Mouse (Mus musculus): ENCODE results near the gene Cacna1h.

The Cacna1h gene

DNA sequence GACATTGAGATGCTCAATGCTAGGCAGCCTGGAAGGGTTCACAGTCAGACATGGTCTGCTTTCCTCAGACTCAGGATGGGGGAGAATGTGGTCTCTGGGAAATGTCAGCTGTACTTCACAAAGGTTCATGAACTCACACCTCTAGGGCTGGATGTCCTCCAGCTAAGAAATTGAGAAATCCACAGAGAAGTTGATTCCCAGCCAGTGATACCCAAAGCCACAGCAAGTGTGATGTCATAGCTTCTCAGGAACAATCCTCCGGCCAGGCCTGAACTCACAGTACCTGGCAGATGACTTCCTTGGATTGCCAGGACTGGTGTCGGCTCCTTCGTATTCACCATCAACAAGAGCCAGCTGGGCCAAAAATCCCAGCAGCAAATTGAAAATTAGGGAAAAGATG, 12.3 kb upstream of the Cacna1h start:
- DNase-seq (ENCODE audit: low spot score in 2 of 2), result no peak

DNA sequence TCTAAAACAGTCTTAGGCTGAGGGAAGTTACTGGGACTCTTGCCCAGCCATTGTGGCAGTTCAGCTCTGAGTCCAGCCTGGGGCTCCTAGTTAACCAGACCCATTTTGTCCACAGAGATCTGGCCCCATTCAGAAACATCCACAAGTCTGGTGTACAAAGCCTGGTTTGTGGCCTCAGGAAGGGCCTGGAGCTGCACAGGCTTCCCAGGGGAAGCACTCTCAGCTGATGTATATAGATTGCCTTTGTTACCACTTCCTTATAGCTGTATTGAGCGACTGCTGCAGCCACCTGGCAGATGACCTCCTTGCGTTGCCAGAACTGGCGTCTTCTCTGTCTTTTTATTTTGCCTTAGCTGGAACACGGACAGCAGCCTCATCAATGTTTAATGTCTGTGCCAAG, 11.5 kb upstream of the Cacna1h start:
- no peak for DNase-seq (ENCODE audit: low spot score in 2 of 2)

DNA sequence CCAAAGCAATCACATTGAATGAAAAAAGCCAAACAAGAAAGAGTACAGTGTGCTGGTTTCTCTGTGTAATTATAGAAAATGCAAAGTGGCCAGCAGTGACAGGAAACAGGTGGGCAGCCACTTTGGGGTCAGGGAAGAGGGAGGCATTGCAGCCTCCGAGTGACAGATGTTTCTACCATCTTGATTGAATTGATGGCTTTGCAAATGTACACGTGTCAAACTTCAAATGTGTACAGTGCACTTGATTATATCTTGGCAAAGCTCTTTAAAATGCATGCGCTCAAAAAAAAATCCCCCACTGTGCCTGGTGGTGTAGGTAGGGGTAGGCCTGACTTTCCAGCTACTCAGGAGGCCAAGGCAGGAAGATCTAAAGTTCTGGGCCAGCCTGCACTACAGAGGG, 9.3 kb upstream of the Cacna1h start:
- no peak for DNase-seq (ENCODE audit: low spot score in 2 of 2)

DNA sequence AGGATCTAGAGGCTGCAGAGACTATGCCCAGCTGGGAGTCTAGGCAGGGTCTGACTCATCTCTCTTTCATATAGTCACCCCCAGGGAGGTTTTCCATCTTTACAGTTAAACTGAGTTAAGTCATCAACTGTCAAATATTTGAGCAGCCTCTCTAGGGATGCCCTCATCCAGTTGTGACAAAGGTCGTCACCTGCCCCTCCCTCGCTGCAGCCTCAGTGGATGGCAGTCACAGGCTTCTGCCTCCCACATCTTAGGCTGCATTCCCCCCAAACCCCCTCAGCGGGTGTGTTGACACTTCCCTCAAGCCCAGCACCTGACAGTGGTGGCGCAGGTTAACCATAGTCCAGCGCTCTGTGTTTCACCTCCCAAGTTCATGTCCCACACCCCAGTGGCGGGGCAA, 7.8 kb upstream of the Cacna1h start:
- no peak for DNase-seq (ENCODE audit: low spot score in 2 of 2)

DNA sequence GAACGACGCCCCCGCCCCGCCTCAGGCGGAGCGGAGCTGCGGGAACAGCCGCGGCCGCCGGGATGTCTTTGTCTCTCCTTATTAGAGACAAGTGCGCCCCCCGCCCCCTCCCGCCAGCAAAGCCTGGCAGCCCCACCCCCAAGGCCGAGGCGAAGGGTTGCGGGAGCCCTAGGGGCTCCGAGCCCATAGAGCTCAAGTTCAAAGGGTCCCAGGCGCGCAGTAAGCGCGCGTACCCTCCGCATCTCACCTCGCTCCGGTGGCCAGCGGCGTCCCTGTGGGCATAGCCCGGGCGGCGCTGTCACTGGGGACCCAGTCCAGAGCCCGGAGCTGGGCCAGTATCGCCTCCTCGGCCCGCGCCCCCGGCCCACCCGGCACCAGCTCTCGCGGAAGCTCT, 363 bp downstream of the Cacna1h start:
- DNase-seq (ENCODE audit: low spot score in 2 of 2), result no peak

DNA sequence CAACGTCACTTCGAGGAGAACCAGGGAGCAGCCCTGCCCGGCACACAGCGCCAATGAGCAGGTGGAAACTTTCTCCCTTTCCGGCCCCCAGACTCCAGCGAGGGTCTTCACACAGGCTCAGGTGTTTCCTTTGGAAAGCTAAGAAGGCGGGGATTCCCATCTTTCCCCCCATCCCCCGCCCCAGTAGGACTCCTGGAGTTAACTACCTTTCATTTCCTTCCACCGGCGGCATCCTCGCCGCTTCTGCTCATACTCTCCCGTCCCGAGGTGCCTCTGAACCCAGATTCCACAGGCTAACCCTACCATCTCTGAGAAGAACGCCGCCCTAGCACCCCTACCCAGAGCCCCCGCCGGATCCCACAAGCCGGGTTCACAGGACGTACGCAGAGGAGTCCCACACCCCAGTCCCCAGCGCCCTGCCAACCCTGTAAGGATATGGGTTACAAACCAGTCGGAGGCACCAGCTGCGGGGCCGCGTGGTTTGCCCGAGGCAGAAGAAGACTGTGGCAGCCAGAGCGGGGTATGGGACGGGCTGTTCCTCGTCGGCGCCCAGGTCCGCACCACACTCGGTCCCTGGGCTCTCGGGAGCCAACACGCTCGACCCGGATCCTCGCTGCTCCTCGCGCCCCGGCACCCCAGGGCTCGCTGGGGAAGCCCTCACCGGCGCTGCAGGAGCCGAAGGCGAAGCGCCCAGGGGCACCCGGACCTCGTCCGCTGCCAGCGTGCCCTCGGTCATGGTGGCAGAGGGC, 976 bp downstream of the Cacna1h start:
- no peak for DNase-seq (ENCODE audit: low spot score in 2 of 2)

DNA sequence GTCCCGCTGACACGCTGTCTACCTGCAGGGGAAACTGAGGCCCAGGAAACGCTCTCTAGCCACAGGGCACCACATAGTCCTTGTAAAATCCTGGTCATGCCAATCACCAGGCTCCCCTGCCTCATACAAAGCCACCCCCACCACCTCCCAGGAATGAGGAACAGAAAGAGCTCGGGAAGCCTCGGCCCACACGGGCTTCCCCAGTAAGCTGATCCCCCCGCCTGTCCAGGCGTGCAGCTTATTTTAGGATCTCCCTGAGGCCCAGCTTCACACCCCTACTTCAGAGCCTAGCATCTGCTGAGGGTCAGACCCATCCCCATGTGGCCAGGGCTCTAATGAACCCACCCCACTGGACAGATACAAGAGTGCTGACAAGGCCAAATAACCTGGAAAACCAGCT, 3.0 kb downstream of the Cacna1h start:
- DNase-seq (ENCODE audit: low spot score in 2 of 2), result no peak

DNA sequence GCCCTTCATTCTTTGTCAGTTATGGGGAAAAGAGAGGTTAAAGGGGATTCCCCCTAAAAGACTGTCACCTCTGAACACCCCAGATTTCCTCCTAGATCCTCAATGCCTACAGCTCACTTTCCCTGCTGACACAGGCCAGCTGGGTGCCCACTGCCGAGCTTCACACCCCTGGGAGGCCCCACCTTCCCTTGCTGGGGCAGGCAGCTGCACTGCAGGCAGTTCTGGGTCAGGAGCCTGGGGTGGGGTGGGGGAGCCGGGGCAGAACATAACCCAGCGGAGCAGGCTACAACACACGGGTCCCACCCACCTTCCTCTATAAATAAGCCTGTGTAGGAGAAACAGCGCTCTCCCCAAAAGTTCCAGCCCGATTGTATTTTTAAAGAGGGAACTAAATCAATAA, 3.7 kb downstream of the Cacna1h start:
- no peak for DNase-seq (ENCODE audit: low spot score in 2 of 2)

DNA sequence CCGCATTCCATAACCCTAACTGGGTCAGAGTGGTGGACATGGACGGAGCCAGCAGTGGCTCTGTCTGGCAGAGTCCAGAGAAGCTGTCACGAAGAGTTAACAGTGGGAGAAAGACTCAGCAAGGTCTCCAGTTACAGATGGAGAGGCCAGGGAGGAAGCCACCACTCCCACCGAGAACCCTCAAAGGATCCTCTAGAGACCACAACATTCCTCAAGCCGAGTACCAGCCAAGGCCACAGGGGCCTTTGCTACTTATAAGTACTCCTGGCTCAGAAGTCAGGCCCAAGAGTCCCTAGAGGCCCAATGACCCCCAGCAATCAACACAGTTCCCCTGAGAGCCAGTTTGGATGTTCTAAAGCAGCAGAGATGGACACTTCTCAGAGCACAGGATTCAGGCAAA, 4.3 kb downstream of the Cacna1h start:
- DNase-seq (ENCODE audit: low spot score in 2 of 2), result no peak

DNA sequence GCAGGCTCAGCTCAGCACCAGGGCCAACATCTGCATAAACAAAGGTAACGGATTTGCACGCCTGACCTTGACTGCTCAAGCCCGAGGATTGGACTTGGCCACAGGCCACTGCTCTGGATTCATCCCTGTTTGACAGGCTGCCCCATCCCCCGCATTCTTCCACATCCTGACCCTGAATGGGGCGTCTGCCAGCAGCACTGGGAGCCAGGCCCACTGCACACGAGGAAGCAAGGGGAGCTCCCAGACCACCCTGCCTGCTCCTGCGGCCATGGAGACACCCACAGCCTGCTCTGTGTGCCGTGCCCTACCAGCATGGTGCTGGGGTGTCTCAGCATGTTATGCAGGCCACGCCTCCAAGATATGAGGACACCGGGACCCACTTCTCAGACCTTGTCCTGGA, 6.1 kb downstream of the Cacna1h start:
- no peak for DNase-seq (ENCODE audit: low spot score in 2 of 2)

DNA sequence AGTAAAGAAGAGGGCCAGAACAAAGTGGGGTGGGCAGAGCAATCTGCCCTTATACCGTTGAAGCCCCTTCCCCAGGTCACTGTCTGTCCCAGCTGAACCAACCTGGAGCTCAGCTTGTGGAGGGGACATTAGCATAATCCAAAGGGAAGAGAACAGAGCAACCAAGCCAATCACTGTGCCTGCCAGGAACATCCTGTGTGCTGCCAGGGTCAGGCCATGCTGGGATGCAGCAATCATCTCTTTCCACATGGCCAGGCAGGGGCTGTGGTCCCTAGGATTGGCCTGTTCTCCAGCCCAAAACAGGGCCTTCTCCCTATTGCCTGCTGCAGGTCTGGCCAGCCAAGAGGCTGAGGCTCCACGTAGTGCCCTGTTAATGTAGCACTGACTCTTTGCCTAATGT, 7.6 kb downstream of the Cacna1h start:
- DNase-seq (ENCODE audit: low spot score in 2 of 2), result no peak

DNA sequence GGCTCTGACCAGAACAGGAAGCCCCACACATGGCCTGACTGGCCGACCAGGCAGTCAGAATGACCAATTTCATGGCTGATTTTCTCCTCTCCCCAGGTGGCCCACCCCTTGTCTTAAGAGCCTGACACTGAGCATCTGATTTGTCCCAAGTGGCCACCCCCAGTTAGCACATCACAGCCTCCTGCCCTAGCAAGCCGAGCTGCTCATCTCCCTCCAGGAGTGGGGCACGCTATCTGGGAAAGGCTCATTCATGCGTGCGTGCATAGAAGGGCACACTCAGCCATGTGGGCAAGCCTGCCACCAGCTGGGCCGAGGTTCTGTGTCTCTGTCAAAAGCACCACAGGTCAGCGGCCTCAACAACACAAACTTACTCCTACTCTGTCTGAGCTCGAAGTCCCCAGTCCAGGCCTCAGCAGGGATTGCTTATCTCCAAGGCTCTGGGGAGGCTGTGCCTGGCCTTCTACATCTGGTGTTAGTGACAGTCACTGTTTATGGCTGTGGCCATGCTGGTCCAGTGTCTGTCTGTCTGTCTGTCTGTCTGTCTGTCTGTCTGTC, 9.0 kb downstream of the Cacna1h start:
- no peak for DNase-seq (ENCODE audit: low spot score in 2 of 2)

DNA sequence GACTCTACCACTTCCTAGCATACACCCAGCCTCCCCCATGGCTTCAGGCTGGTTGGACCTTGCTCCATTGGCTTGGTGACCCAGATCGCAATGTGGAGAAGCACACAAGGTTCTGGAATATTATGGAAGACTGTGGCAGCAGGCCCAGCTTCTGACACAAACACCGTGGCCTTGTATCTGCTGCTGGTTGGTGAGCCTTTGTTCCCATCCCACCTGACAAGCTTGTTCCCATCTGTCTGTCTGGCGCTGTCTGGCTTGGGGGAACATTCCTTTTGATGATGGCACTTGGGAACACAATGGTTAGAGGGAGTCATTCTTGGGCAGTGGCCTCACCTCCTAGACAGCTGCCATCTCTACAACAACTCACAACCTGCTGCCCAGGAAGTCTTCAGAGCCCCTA, 12.6 kb downstream of the Cacna1h start:
- no peak for DNase-seq (ENCODE audit: low spot score in 2 of 2)

DNA sequence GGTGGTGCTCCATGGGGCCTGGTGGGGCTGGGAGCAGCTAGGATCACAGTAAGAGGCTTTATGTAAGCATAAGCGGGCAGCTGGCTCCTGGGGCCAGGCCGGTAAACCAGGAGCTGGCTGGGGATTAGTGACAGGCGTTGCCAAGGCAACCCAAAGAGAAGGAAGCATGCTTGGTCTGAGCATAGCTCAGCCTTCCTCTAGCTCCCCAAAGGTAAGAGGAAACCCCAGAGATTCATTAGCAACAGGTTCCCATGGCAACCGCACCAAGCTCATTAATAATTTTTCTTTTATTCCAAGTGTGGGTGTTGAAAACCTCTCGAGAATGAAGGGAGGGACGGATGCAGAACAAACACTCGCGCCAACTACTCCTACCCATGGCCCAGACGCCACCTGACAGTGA, 14.7 kb downstream of the Cacna1h start:
- DNase-seq (ENCODE audit: low spot score in 2 of 2), result no peak

DNA sequence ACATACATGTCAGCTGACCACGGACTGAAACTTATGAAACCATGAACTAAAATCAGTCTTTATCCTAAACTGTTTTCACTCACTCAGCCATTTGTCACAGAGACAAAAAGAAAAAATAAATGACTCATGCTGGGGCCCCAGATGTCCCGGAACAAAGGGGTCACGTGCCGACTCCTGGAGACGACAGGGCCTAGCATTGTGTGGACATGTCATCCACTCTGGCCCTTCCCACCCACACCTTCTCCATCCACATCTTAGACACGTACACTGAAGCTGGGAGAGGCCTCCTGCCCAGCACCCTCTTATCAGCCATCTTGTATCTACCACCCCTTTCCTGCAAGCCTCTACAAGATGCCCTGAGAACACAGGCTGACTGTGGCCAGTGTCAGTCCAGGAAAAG, 15.6 kb downstream of the Cacna1h start:
- DNase-seq (ENCODE audit: low spot score in 2 of 2), result no peak

DNA sequence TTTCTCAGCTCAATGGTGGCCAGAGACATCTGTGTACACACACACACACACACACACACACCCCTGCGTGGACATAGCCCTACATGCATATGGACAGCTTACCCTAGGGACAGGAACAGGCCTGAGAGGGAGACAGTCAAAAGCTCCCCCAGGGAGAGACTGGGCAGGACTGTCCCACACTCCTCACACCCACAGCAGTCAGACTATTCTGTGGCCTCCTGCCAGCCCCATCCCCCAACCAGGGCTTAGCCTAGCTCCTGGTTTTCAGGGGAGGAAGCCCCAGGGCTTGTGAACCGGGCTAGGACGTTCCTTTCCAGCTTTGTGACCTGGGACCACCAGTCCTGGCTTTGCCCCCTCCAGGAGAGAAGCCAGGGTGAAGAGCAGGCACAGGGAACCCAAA, 17.4 kb downstream of the Cacna1h start:
- no peak for DNase-seq (ENCODE audit: low spot score in 2 of 2)

DNA sequence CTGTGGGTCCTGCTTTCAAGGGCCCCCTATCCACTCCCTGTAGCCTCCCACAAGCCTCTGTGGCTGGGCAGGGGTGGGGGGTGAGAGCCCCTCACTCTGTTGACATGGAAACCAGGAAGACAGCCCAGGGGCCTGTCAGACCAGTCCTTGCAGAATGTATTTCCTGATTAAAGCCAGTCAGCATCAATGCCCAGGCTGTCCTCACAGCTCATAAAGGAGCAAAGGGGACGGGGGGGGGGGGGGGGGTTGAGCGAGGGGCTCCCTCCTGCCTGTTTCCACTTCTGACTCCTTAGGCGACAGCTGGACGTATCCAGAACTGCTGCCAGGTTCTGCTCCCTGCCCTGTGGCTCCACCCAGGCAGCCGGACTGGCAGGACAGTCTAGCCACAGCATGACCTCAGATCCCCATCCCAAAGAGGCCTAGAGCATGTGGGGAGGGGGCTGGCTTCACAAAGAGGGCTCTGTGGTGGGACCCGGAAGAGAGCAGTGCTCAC, 18.1 kb downstream of the Cacna1h start:
- DNase-seq (ENCODE audit: low spot score in 2 of 2), result no peak

DNA sequence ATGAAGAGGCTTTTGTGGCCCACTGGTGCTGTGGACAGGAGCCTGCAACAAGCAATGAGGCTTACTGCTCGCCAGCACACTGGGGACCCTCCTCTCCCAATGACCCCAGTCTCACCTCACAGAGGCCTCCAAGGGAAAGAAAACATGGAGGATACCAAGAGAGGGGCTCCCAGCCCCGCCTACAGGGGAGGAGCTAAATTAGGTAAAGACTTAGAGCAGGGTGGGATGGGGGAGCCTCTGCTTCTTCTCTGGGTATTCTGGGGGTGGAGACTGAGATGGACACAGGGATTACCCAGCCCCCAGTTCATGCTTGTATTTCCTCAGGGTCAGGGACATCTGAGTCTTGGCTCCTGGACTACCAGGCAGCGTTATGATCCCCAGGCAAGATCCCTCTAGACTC, 18.7 kb downstream of the Cacna1h start:
- no peak for DNase-seq (ENCODE audit: low spot score in 2 of 2)

DNA sequence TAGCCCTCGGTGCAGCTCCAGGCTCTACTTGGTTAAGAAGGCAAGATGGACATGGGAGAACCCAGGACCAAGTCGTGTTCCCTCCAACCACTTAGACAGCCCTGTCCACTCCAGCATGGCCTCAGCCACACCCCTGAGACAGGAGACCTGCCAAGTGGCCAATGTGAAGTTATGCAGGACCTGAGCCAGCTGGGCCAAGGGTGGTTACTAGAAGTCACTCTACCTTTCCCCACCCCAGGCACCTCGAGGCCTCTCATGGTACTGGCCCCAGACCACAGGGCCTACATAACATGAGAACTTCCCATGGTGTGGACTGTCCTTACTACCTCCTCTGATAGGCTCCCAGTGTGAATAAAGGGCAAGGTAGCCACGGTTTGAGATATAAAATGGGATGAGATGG, 19.4 kb downstream of the Cacna1h start:
- no peak for DNase-seq (ENCODE audit: low spot score in 2 of 2)

DNA sequence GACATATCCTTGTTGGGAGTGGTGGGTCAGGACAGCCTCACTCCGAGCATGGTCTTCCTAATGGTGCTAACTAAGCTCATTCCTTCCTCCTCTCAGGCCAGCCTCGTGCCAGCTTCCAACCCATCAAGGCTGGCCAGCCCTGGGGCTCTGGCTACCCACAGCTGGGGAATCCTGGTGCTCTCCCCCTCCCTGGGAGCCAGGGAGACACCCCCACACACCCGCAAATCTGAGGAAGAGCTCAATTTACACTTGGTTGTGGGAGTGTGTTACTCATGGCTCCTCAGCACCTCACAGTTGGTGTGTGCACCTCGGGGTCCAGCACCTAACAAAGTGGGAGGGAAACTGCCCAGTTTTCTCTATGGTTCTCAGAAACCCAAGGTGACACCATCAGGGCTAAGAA, 22.3 kb downstream of the Cacna1h start:
- DNase-seq (ENCODE audit: low spot score in 2 of 2), result no peak

DNA sequence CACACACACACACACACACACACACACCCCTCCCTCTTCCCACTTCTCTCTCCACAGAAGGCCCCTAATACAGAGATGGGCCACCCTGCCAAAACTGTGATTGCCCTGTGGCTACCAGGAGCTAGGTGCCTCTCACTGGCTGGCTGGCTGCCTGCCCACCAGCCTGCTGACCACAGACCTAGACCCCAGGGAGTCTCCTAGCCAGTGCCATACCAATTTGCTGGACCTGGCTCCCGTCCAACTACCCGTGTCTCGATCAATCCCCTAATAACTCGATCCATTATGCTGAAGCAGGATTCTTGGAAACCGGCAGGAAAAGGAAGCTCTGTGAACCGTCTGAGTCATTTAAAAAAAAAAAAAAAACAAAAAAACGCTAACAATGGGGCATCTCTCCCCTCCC, 22.8 kb downstream of the Cacna1h start:
- no peak for DNase-seq (ENCODE audit: low spot score in 2 of 2)

DNA sequence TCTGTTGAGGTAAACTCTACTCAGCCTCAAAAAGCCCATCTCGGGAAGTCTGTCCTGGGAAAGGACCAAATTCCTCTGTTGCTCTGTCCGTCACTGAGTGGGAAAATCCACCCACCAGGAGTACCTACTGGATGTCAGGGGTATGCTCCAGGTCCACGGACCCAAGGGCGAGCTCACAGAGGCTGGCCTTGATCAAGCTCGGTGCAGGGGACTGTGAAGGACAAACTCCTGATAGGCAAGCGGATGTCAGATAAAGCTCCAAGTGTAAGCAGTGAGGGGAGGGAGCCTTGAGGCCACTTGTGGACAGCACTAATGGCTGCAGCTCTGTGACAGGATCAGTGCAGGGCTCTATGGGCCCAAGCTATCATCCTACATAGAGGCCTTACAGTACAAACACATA, 23.4 kb downstream of the Cacna1h start:
- DNase-seq (ENCODE audit: low spot score in 2 of 2), result no peak

DNA sequence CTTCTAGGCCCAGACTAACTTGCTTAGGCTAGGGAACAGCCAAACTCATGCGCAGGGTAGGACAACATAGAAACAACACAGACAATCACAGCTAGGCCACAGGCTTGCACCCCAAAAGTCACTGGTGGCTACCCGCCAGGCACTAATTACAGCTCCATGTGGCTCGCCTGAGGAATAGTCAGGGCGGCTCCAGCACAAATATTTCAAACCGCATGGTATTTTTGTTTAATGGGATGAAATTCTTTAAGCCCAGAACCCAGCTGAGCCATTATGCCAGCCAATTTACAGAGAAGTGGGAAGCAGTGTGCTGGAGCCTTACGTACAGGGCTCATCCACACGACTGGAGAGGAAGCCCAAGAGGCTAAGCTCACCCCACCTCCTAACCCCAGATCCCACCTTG, 24.0 kb downstream of the Cacna1h start:
- DNase-seq (ENCODE audit: low spot score in 2 of 2), result no peak

Data from thymus, postnatal 10 days (tissue).